Mouse (Mus musculus): ENCODE data around the gene Olfml1. TPM values are rescaled to one million over a fixed set of nuclear protein-coding genes. Genes with fewer than 3 reads are reported as not detected.

The Olfml1 gene
- total RNA-seq, 2 experiments from 2014 or later, result 7.2 to 8.5 TPM

GRCm38 (mm10) chr7:107594857-107595402 lies 27.7 kb downstream of the Olfml1 start, which contains the start of gene Ppfibp2:
TSS of gene Ppfibp2 (plus strand) at chr7:107595207.
- peak; percentile 97 to 99 for DNase-seq

GRCm38 (mm10) chr7:107595426-107595825 lies 28.2 kb downstream of the Olfml1 start:
- no peak for DNase-seq

- no peak for DNase-seq
Observed at GRCm38 (mm10) chr7:107596753-107597152, 29.5 kb downstream of the Olfml1 start.

DNA sequence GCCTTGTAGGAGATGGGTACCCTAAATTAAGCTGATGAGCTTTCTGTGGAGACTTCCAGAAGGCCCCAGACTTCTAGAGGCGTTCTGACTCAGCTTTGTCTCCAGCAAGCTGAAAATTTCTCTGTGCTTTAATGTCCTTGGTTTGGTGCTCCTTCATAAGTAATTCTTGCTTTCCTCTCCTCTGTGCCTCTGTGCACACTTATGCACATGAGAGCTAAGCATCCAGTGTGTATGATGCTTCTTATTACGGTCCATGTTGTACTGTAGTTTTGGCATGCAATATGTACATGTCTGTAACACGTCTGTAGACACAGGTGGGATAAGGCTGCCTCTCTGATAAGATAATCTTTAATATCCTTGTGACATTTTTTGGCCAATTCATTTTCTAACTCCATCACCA lies 30.7 kb downstream of the Olfml1 start:
- no peak for DNase-seq

- no peak for DNase-seq
Observed at GRCm38 (mm10) chr7:107600651-107601050, 33.4 kb downstream of the Olfml1 start.

GRCm38 (mm10) chr7:107602505-107602904 lies 35.3 kb downstream of the Olfml1 start:
- no peak for DNase-seq

GRCm38 (mm10) chr7:107602913-107603312 lies 35.7 kb downstream of the Olfml1 start:
- no peak for DNase-seq

DNA sequence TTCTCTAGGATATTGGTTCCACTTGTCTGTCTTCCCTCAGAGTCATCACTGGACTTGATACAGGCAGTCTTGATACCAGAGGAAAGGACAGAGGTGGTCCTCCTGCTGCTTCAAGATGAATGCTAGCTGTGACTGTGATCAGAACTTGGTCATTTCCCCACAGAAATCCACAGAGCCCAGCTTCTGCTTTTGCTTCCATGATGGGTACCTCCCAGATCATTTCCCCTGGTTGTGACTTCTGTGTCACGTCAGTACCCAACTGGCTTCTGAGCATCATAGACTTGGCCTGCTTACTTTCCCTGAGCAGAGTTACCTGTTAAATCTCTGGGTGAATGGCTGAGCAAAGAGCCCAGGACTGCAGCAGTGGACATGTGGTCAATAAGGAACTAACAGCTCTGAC lies 40.5 kb downstream of the Olfml1 start:
- no peak for DNase-seq

DNA sequence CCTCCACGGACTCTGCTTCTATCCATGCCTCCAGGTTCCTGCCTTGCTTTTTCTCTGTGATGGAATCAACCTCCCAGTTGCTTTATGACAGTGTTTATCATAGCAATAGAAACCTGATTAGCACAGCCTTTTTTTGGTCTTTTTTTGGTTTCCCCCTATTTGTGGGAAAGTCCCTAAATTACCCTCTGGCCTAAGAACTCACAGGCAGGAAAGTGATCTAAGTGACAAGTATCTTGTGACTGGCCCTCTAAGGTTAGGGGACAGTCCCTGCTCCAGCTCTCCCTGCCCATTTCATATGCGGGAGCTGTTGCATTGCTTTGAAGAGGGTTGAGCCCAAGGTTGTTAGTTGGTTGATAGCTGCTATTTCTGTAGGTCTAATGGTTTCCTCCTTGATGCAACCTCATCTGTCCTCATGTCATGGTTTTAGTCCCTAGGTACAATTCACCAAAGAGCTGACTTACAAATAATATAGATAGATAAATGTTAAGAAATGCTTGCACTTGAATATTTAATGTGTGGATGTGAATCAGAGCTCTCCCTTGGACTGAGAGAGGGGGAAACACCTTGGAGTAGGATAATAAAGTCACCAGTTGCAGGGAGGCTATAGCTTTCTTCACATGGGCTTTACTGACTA lies 42.5 kb downstream of the Olfml1 start:
- no peak for DNase-seq

DNA sequence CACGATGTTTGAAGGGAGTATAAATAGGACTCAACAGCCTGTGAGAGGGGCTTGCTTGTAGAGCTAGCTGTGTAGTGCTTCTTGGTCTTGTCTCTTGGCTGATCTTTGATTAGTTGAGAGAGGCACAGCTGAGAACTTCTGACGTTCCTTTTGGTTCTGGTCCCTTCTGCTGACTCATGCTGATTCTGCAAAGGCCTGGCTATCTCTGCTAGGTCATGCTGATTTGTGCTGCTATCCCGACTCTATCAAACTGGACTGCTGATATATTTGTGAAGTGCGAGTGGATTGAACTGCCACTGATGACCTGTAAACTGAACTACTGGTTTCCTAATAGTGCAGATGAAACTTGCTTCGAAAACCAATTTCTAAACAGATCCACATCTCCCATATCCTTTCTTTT lies 43.6 kb downstream of the Olfml1 start:
- no peak for DNase-seq

DNA sequence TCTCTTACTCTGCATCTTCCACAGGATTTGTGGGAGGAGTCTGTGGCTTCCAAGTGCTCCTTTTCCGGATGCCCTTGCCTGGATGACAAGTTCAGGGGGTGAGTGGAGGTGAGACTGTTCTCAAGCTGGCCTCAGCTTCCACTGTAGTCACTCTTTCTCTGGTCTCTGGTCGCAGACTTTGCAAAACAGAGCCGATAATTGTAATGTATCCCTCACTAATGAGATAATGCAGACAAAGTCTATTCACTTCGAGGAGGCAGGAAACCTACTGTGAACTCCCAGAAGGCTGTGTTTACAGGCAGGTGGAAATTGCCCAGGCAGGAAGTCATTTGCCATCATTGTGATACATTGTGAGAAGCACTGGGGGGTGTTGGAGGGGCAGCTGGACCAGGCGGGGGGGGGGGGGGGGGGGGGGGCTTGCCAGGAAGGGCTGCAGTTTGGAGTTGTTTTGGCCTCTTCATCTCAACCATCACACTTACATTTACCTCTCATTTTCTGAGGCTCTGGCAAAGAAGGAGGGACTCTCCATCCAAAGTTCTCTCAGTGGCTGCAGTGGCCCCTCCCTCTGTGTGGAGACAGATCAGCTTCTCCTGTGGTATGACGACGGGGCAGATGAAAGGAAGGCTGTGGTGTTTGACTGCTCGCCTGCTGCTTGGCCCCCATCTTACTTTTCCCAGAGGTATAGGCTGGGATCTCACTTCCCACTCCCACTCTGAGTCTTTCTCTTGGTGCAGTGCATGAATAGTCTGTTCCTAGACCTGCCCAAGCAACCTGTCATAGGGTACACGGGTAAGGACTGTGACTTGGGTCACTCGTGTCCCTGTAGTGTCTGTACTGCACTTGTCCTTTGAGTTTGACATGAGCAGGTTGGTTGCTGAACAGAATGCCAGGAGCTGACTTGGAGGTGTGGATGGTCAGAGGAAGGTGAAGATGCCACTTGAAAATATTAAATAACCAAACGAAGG lies 51.1 kb downstream of the Olfml1 start:
- DNase-seq, result no peak

GRCm38 (mm10) chr7:107619225-107619624 lies 52.0 kb downstream of the Olfml1 start:
- no peak for DNase-seq

DNA sequence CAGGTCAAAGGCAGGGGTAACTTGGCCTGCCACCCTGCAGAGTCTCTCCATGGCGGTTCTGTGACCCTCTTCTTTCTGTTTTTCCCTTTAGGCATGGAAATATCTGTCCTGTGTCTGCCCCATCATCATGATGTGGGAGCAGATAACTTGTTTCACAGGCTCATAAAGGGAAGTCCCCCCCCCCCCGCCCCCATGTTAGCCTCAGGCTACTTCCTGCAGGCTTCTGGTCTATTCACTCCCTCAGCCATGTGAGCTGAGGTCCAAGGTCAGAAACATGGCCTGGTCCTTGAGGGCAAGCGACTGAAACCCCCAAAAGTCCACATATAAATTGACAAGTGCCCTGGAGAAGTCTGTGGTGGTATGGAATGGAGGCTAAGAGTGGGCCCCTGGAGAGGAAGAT lies 52.9 kb downstream of the Olfml1 start:
- no peak for DNase-seq

- DNase-seq, result peak; percentile 15 to 20
Observed at GRCm38 (mm10) chr7:107624432-107624831, 57.2 kb downstream of the Olfml1 start.

DNA sequence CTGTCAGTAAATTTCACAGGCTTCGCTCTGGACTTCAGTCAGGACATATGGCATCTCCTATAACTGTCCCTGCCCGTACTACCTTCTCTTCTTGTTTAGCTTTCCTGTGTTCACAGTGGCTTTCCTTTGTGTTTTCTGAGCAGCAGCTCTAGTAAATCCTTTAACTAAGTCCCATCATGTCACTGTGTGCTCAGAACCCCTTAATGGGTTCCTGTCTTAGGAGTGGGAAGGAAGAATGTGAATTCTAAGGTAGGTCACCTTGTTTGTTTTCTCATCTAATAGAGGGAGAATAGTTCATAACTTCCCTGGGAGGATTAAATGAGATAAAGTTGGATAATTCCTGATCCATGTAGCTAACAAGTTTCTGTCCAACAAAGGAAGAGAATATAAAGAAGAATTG lies 57.8 kb downstream of the Olfml1 start, which contains the start of gene 5330417H12Rik:
TSS of gene 5330417H12Rik (minus strand) at position 101 of the 400 bp plus-strand sequence.
- DNase-seq, result no peak

DNA sequence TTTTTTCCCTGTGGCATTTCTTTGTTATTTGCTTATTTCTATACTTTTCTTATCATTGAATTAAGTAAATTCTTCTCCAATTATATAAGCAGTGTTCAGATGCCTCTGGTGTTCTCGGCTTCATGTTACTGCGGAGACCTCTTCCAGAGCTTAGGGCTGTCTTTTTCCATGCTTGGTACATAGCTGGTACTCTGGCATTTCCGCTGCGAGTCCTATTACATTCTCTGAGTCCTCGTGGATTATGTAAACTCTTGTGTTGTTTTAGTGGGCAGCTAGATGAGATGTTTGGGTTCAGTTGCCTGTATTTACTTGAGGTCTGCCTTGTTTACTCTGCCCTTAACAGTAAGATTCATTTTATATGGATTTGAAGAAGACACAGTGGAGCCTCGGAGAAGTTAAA lies 58.5 kb downstream of the Olfml1 start:
- DNase-seq, result no peak

DNA sequence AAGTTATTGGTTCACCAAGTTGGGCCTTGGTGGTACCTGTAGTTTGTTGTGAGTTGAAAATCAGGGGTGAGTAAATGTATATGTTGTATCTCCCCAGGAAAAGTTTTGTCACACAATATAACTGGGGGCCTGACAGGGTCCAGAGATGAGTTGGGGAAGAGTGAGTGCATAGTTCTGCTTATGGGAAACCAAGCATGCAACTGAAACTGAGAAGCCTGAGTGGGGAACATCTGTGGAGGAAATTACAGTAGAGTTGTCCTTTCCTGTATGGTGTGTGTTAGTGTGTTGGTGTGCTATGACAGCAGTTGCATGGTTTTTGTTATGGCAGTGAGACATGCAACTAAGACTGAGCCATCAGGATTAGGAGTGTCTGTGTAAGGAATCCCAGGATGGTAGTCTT lies 61.1 kb downstream of the Olfml1 start:
- DNase-seq, result no peak

DNA sequence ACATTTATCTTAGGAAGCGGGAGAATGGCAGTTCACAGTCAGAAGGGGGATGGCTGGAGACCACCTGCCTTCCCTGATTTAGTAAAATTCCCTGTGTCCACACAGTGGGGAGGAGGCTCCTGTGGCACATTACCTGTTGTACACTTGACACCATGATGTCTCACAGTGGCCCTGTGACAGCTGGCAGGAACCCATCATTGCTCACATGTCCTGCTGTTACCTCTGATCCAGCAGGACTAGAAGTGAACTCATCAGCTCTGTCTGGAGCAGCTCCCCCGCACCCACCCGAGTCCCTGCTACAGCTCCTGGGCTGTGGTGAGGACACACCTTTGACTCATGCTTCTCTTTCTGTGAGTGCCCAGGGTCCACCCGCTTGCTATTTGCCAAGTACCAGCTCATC lies 66.0 kb downstream of the Olfml1 start:
- DNase-seq, result no peak

DNA sequence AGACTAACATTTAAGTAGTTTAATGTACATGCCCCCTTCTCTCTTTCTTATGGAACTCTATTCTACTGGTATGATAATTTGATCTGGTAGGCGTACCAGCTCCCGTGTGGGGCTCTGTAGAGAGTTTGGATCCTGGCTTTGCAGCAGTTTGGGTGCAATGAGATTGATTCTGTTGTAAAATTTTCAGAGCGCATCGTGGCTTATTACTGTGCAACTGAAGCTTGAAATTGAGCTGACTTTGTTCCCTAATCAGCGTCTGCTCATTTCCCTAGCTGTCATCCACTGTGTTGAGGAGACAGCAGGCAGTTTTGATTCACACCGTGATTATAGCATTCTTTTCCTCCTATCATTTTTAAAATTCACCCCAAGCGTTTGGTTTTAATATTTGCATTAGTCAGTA lies 70.2 kb downstream of the Olfml1 start:
- DNase-seq, result no peak

GRCm38 (mm10) chr7:107638026-107638425 lies 70.8 kb downstream of the Olfml1 start:
- DNase-seq, result no peak

All from adrenal gland, postnatal 36 days (tissue).